Mouse (Mus musculus) hindbrain, embryonic 11.5 days (tissue): ENCODE data around the gene Krt222. TPM values are rescaled to one million over a fixed set of nuclear protein-coding genes. Genes with fewer than 3 reads are reported as not detected.

Source experiments
- ATAC-seq: fragments of 200-750 bp; cut with Nextera tagmentation; 2 replicates; pipeline ENCODE4 v1.8.0; 2017; ENCODE audit warnings: mild to moderate bottlenecking, moderate TSS enrichment, moderate library complexity; ENCODE audit not compliant: low FRiP score
- DNase-seq: peaks from one replicate; pipeline ENCODE4 v3.0.0-alpha.2; 2015; ENCODE audit warnings: low spot score
- H3K27ac ChIP-seq: fragments of 300-500 bp; sonication (generic); 2 replicates; pipeline ENCODE4 v1.5.1; 2014; ENCODE audit warnings: mild to moderate bottlenecking, low read depth, low read length
- H3K27me3 ChIP-seq: fragments of 300-500 bp; sonication (generic); 2 replicates; pipeline ENCODE4 v1.6.1; 2014; ENCODE audit warnings: mild to moderate bottlenecking, low read length, moderate library complexity, mixed read lengths; ENCODE audit not compliant: control insufficient read depth, insufficient read depth
- H3K36me3 ChIP-seq: fragments of 300-500 bp; sonication (generic); 2 replicates; pipeline ENCODE4 v1.6.1; 2014; ENCODE audit warnings: mild to moderate bottlenecking, low read length, moderate library complexity, mixed read lengths; ENCODE audit not compliant: control insufficient read depth, insufficient read depth
- H3K4me1 ChIP-seq: fragments of 300-500 bp; sonication (generic); replicated peaks from 2 replicates; pipeline ENCODE4 v1.6.1; 2014; ENCODE audit warnings: low read length, mixed read lengths; ENCODE audit not compliant: control insufficient read depth, insufficient read depth
- H3K4me2 ChIP-seq: fragments of 300-500 bp; sonication (generic); replicated peaks from 2 replicates; pipeline ENCODE4 v1.6.1; 2014; ENCODE audit warnings: mild to moderate bottlenecking, low read depth, low read length
- H3K4me3 ChIP-seq: fragments of 300-500 bp; sonication (generic); 2 replicates; pipeline ENCODE4 v1.5.1; 2014; ENCODE audit warnings: low read depth, low read length
- H3K9ac ChIP-seq: fragments of 300-500 bp; sonication (generic); 2 replicates; pipeline ENCODE4 v1.6.1; 2014; ENCODE audit warnings: low read depth, low read length
- H3K9me3 ChIP-seq: fragments of 300-500 bp; sonication (generic); 2 replicates; pipeline ENCODE4 v1.6.1; 2016; ENCODE audit warnings: low read length; ENCODE audit not compliant: control insufficient read depth
- WGBS: fragments of 180-500 bp; shearing (Covaris S2); extraction: QIAGEN DNeasy Blood & Tissue Kit; methylation state at CpG from one replicate; pipeline ENCODE4 v1.1.7; 2014; 5-methylcytosine and 5-hydroxymethylcytosine counted together
- polyA plus RNA-seq: library from polyadenylated mRNA; unstranded; fragments of >200 nt; fragmentation: Nextera tagmentation; extraction: Ambion mirVana; gene quantifications from 2 replicates; pipeline ENCODE4 v1.2.1, GENCODE M21; 2014

The Krt222 gene
- polyA plus RNA-seq, 1 experiment from 2014 or later: 0.80 TPM

GRCm38 (mm10) chr11:99230261-99231048 is 13.4 kb downstream of the Krt222 start, which contains the start of gene Smarce1:
Gene Smarce1 (minus strand): TSS chr11:99231017.
- H3K4me3 ChIP-seq: peak within 1 kb of the TSS; percentile 93
- under 1% methylated on average over 78 of the region's 87 CpGs for WGBS
- peak within 1 kb of the TSS; percentile 100 for H3K9ac ChIP-seq
- H3K36me3 ChIP-seq: 0 out of 2 replicates have a peak, but pooled peaks cover 3% of the 10 kb centered on the region
- peak within 1 kb of the TSS; percentile 99 for H3K27ac ChIP-seq
- H3K4me2 ChIP-seq: peak within 1 kb of the TSS; percentile 57
- no peaks in the 10 kb centered on the region for H3K9me3 ChIP-seq
- H3K4me1 ChIP-seq: no peaks in the 10 kb centered on the region
- DNase-seq (peak; percentile 87), ATAC-seq (peak; percentile 90)
- H3K27me3 ChIP-seq: no peaks in the 10 kb centered on the region

DNA sequence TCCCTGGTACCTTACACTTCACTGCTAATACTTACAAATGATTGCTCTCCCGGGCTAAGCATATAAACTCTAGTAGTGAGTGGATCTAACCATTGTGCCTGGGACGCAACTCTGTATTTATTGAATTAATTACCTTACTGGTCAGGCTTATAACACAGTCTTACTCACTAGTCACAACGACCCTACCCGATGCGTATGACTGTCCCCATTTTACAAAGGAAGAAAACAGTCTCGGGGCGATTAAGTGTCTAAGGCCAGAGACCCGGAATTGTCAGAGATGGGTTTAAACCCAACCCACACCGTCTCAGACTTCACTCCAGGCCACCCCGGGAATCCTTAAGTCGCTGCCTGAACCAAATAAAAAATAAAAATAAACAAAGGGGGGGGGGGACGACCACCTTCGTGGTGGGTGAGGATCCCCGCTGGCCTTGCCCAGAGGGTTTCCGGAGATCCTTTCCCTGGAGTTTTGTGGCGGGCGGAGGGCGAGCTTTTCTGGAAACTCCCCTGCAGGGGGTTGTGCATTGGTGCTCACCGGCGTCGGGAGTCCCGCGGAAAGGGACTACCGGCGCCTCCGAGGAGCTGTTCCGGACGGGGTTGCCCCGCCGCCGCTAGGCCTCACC is 14.1 kb downstream of the Krt222 start:
- Histone ChIP-seq H3K27me3 (no peaks in the 10 kb centered on the region), H3K4me2 (peak overlapping the region; percentile 57), H3K4me1 (no peaks in the 10 kb centered on the region), H3K36me3 (0 out of 2 replicates have a peak, but pooled peaks cover 3% of the 10 kb centered on the region), H3K4me3 (peak overlapping the region; percentile 93), H3K27ac (peak overlapping the region; percentile 99), H3K9ac (peak overlapping the region; percentile 100), H3K9me3 (no peaks in the 10 kb centered on the region)
- 0% methylated on average over 31 of the region's 31 CpGs for WGBS
- peak; percentile 36 for ATAC-seq
- DNase-seq: peak; percentile 61

GRCm38 (mm10) chr11:99226298-99226697 is 17.6 kb downstream of the Krt222 start:
- Histone ChIP-seq H3K27ac (no peak overlapping the region), H3K27me3 (no peaks in the 10 kb centered on the region), H3K36me3 (peaks cover 6% of the 10 kb centered on the region; the same call in 1 of the 2 replicates), H3K4me1 (no peaks in the 10 kb centered on the region), H3K9me3 (no peaks in the 10 kb centered on the region), H3K4me2 (no peak overlapping the region), H3K9ac (no peak overlapping the region), H3K4me3 (no peak overlapping the region)
- ATAC-seq: no peak
- no peak for DNase-seq
- WGBS: 92% methylated on average over 5 of the region's 5 CpGs

DNA sequence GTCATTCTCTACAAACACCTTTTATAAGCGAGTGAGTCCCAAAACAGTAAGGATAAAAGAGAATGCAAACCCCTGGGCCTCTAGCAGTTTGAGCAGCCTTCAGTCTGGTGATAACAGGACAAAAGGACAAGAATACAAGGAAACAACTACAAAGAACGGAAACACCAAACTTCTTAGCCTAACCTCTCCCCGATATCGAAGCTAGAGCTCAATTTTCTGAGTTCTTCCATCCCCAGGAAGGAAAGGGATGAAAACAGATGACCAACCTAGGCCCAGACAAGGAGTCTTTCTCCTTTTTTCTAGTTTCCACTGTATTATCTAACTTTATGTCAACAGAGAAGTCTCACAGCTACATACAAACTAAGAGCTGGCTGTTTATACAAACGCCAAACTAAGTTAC is 20.6 kb downstream of the Krt222 start:
- no peak overlapping the region for H3K9ac ChIP-seq
- H3K9me3 ChIP-seq: no peaks in the 10 kb centered on the region
- H3K27ac ChIP-seq: no peak overlapping the region
- H3K4me1 ChIP-seq: no peaks in the 10 kb centered on the region
- H3K36me3 ChIP-seq: peaks cover 13% of the 10 kb centered on the region; the same call in 1 of the 2 replicates
- no peak overlapping the region for H3K4me2 ChIP-seq
- no peak for DNase-seq
- 86% methylated on average over 5 of the region's 5 CpGs for WGBS
- ATAC-seq: no peak
- no peak overlapping the region for H3K4me3 ChIP-seq
- H3K27me3 ChIP-seq: no peaks in the 10 kb centered on the region

DNA sequence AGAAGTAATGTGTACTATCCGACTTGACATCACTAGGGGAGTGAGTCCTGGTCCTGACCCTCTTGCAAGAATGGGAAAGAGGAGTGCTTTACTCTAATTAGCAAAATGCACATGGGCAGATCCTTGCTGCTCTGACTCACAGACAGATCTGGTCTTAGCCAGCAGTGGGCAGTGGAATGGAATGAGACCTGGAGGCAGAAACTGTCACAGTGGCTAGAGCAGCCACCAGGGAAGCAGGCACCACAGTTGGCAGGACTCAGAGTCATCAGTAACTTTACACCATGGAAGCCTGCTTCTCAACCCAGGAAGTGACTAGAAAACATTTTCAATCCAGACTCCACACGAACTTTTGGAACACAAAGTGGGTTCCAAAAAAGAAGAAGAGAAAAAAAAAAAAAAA is 22.1 kb downstream of the Krt222 start:
- Histone ChIP-seq H3K27ac (no peak overlapping the region), H3K9me3 (no peaks in the 10 kb centered on the region), H3K27me3 (no peaks in the 10 kb centered on the region), H3K4me3 (no peak overlapping the region), H3K36me3 (peaks cover 10% of the 10 kb centered on the region), H3K4me1 (no peaks in the 10 kb centered on the region), H3K9ac (no peak overlapping the region), H3K4me2 (no peak overlapping the region)
- WGBS: 84% methylated on average over 2 of the region's 2 CpGs
- DNase-seq (no peak), ATAC-seq (no peak)

- Histone ChIP-seq H3K4me1 (no peaks in the 10 kb centered on the region), H3K4me2 (no peak overlapping the region), H3K36me3 (peaks cover 32% of the 10 kb centered on the region), H3K4me3 (no peak overlapping the region), H3K9ac (no peak overlapping the region), H3K9me3 (no peaks in the 10 kb centered on the region), H3K27me3 (no peaks in the 10 kb centered on the region), H3K27ac (no peak overlapping the region)
- ATAC-seq: no peak
- 93% methylated on average over 7 of the region's 7 CpGs for WGBS
- no peak for DNase-seq
Measured at GRCm38 (mm10) chr11:99217248-99217986, 26.5 kb downstream of the Krt222 start.

DNA sequence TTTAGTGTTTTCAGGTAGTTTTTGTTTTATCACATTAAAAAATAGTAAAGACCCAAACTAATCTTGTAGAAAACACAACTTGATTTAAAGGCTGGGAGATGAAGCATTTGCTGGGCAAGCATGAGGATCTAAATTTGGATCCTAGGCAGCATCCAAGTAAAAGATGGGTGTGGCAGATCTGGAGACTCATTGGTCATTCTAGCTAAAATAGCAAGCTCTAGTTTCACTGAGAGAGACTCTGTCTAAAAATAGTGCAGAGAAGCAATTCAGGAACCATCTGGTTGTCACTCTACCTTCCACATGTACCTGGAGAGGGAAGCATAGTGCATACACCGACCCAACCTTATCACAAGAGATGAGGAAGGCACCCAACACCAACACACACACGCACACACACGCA is 27.7 kb downstream of the Krt222 start:
- Histone ChIP-seq H3K9me3 (no peaks in the 10 kb centered on the region), H3K4me1 (no peaks in the 10 kb centered on the region), H3K27me3 (no peaks in the 10 kb centered on the region), H3K36me3 (peaks cover 28% of the 10 kb centered on the region), H3K4me2 (no peak overlapping the region), H3K9ac (no peak overlapping the region), H3K4me3 (no peak overlapping the region), H3K27ac (no peak overlapping the region)
- DNase-seq (no peak), ATAC-seq (no peak)
- whole genome bisulfite sequencing: 97% methylated on average over 3 of the region's 3 CpGs

- Histone ChIP-seq H3K36me3 (peaks cover 31% of the 10 kb centered on the region), H3K27me3 (no peaks in the 10 kb centered on the region), H3K27ac (no peak overlapping the region), H3K9me3 (no peaks in the 10 kb centered on the region), H3K4me3 (no peak overlapping the region), H3K4me2 (no peak overlapping the region), H3K9ac (no peak overlapping the region), H3K4me1 (no peaks in the 10 kb centered on the region)
- WGBS: 89% methylated on average over 7 of the region's 7 CpGs
- no peak for ATAC-seq
- no peak for DNase-seq
Measured at GRCm38 (mm10) chr11:99212693-99213092, 31.2 kb downstream of the Krt222 start.
